Mouse (Mus musculus): ENCODE results near the gene Havcr1. TPM values are rescaled to one million over a fixed set of nuclear protein-coding genes. Genes with fewer than 3 reads are reported as not detected.

Havcr1 gene
- polyA plus RNA-seq, 1 experiment from 2014 or later, result not detected

Other genes with a start within 250 kb of the Havcr1 start
- gene Gm12169, start 210.9 kb upstream of the Havcr1 start, polyA plus RNA-seq (2016; fragmentation: Nextera tagmentation; extraction: Ambion mirVana), result not detected in 2 replicates
- gene BC053393, start 163.5 kb upstream of the Havcr1 start, polyA plus RNA-seq (2016; fragmentation: Nextera tagmentation; extraction: Ambion mirVana), result not detected in 2 replicates
- gene Dppa1, start 105.8 kb upstream of the Havcr1 start, polyA plus RNA-seq (2016; fragmentation: Nextera tagmentation; extraction: Ambion mirVana), result not detected in 2 replicates
- gene Timd2, start 28.0 kb upstream of the Havcr1 start, polyA plus RNA-seq (2016; fragmentation: Nextera tagmentation; extraction: Ambion mirVana), result 0.10 TPM in 1 of 2 replicates, not detected in the other
- 0.10 and 0.12 TPM in 2 replicates for gene Timd4, start 75.7 kb downstream of the Havcr1 start, polyA plus RNA-seq (2016; fragmentation: Nextera tagmentation; extraction: Ambion mirVana)